Mouse (Mus musculus): ENCODE data around the gene Wdfy3. TPM values are rescaled to one million over a fixed set of nuclear protein-coding genes. Genes with fewer than 3 reads are reported as not detected.

Wdfy3 gene
- polyA plus RNA-seq, 1 experiment from 2014 or later = 15.1 TPM

- H3K9ac ChIP-seq (ENCODE audit: low read length) = no peak overlapping the region
- H3K9me3 ChIP-seq (ENCODE audit: control insufficient read depth, low read length) = no peaks in the 10 kb centered on the region
- no peak overlapping the region for H3K27ac ChIP-seq (replicated peaks in 1 of 2; ENCODE audit: control insufficient read depth in 1 of 2, insufficient read depth in 1 of 2, low read depth in 2 of 2, low read length in 2 of 2)
- no peak overlapping the region for H3K4me3 ChIP-seq (ENCODE audit: control insufficient read depth in 1 of 2, insufficient read depth in 1 of 2, low read depth in 1 of 2, low read length in 2 of 2)
- H3K27me3 ChIP-seq (ENCODE audit: control insufficient read depth, insufficient read depth, low read length) = no peaks in the 10 kb centered on the region
- H3K4me1 ChIP-seq (ENCODE audit: control insufficient read depth in 2 of 2, insufficient read depth in 2 of 2, low read length in 2 of 2) = 0 out of 4 replicates have a peak, but pooled peaks cover 0 to 4% of the 10 kb centered on the region in 2 experiments
- WGBS = 89% methylated on average over 4 of the region's 4 CpGs
- no peak for ATAC-seq (ENCODE audit: insufficient number of reproducible peaks, insufficient read depth, low FRiP score, low read depth)
- H3K36me3 ChIP-seq (ENCODE audit: control insufficient read depth, insufficient read depth, low read length) = peaks cover 64% of the 10 kb centered on the region
- no peak overlapping the region for H3K4me2 ChIP-seq (ENCODE audit: low read length)
Observed at GRCm38 (mm10) chr5:101958941-101959340, 110.8 kb downstream of the Wdfy3 start.

- Histone ChIP-seq H3K27me3 (ENCODE audit: control insufficient read depth, insufficient read depth, low read length) (no peaks in the 10 kb centered on the region), H3K9me3 (ENCODE audit: control insufficient read depth, low read length) (no peaks in the 10 kb centered on the region), H3K4me2 (ENCODE audit: low read length) (no peak overlapping the region), H3K27ac (replicated peaks in 1 of 2; ENCODE audit: control insufficient read depth in 1 of 2, insufficient read depth in 1 of 2, low read depth in 2 of 2, low read length in 2 of 2) (no peak overlapping the region), H3K9ac (ENCODE audit: low read length) (no peak overlapping the region), H3K4me1 (ENCODE audit: control insufficient read depth in 2 of 2, insufficient read depth in 2 of 2, low read length in 2 of 2) (no peaks in the 10 kb centered on the region), H3K36me3 (ENCODE audit: control insufficient read depth, insufficient read depth, low read length) (peaks cover 78% of the 10 kb centered on the region), H3K4me3 (ENCODE audit: control insufficient read depth in 1 of 2, insufficient read depth in 1 of 2, low read depth in 1 of 2, low read length in 2 of 2) (no peak overlapping the region)
- WGBS = 86% methylated on average over 8 of the region's 8 CpGs
- no peak for ATAC-seq (ENCODE audit: insufficient number of reproducible peaks, insufficient read depth, low FRiP score, low read depth)
Observed at GRCm38 (mm10) chr5:101957419-101957818, 112.3 kb downstream of the Wdfy3 start.

DNA sequence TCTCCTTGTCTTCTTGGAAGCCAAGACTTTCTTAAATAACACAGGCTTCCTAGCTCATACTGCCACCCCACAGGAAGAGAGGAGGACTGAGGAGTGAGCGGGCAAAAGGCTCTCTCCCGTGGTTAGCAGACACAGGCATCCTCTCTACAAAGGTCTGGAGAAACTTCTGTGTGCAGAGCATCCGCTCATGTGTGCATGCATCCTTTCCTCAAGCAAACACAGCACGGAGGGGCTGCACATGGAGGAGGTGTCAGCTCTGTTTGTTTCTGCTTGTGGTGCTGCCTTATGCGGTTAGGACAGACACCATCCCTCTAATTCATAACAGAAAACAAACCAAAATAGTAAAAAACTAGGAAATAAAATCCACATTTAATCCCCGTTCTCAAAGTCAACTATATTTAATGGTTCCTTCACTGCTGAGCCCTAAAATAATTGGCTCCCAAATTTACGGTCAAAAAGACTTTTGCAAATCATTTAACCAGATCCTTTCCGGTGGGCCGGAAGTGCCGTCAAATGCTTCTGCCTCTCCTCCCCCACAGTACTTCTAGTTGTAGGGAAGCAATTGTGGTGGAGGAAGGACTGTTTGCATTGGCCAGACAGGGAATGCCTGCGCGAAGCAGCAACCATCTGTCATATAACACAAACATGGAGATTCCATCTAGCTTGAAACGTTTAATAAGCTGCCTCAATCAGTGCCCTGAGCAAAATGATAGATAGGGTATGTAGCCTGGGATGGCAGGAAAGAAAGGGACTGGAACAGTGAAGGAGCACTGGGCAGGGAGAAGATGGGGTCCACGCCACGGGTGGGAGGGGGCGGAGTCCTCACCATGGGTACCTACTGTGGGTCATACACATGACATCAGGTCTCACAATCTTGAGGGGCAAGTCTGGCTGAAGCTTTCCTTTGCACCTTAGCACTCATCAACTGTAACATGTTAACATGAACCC is 115.1 kb downstream of the Wdfy3 start:
- H3K4me2 ChIP-seq (ENCODE audit: low read length) = no peak overlapping the region
- no peak for ATAC-seq (ENCODE audit: insufficient number of reproducible peaks, insufficient read depth, low FRiP score, low read depth)
- H3K27me3 ChIP-seq (ENCODE audit: control insufficient read depth, insufficient read depth, low read length) = no peaks in the 10 kb centered on the region
- H3K27ac ChIP-seq (replicated peaks in 1 of 2; ENCODE audit: control insufficient read depth in 1 of 2, insufficient read depth in 1 of 2, low read depth in 2 of 2, low read length in 2 of 2) = no peak overlapping the region
- H3K9me3 ChIP-seq (ENCODE audit: control insufficient read depth, low read length) = no peaks in the 10 kb centered on the region
- no peaks in the 10 kb centered on the region for H3K4me1 ChIP-seq (ENCODE audit: control insufficient read depth in 2 of 2, insufficient read depth in 2 of 2, low read length in 2 of 2)
- H3K4me3 ChIP-seq (ENCODE audit: control insufficient read depth in 1 of 2, insufficient read depth in 1 of 2, low read depth in 1 of 2, low read length in 2 of 2) = no peak overlapping the region
- no peak overlapping the region for H3K9ac ChIP-seq (ENCODE audit: low read length)
- H3K36me3 ChIP-seq (ENCODE audit: control insufficient read depth, insufficient read depth, low read length) = peaks cover 83% of the 10 kb centered on the region
- 90% methylated on average over 16 of the region's 16 CpGs for WGBS

- no peak overlapping the region for H3K27ac ChIP-seq (replicated peaks in 1 of 2; ENCODE audit: control insufficient read depth in 1 of 2, insufficient read depth in 1 of 2, low read depth in 2 of 2, low read length in 2 of 2)
- no peak overlapping the region for H3K9ac ChIP-seq (ENCODE audit: low read length)
- H3K9me3 ChIP-seq (ENCODE audit: control insufficient read depth, low read length) = no peaks in the 10 kb centered on the region
- peaks cover 89% of the 10 kb centered on the region for H3K36me3 ChIP-seq (ENCODE audit: control insufficient read depth, insufficient read depth, low read length)
- H3K4me1 ChIP-seq (ENCODE audit: control insufficient read depth in 2 of 2, insufficient read depth in 2 of 2, low read length in 2 of 2) = no peaks in the 10 kb centered on the region
- no peak for ATAC-seq (ENCODE audit: insufficient number of reproducible peaks, insufficient read depth, low FRiP score, low read depth)
- H3K4me3 ChIP-seq (ENCODE audit: control insufficient read depth in 1 of 2, insufficient read depth in 1 of 2, low read depth in 1 of 2, low read length in 2 of 2) = no peak overlapping the region
- 81% methylated on average over 1 of the region's 1 CpGs for WGBS
- no peaks in the 10 kb centered on the region for H3K27me3 ChIP-seq (ENCODE audit: control insufficient read depth, insufficient read depth, low read length)
- H3K4me2 ChIP-seq (ENCODE audit: low read length) = no peak overlapping the region
Observed at GRCm38 (mm10) chr5:101951918-101952317, 117.8 kb downstream of the Wdfy3 start.

DNA sequence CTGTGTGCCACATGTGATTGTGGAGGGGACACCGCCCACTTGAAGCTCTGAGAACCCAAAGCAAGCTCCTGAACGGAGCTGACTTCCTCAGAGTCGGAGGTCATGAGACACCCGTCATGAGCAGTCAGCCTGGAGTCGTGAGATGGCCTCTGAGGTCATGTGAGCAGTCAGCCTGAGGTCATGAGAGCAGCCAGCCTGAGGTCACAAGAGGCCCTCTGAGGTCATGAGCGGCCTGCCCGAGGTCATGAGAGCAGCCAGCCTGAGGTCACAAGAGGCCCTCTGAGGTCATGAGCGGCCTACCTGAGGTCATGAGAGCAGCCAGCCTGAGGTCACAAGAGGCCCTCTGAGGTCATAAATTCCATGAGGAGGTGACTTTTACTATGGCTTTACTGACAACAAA is 120.4 kb downstream of the Wdfy3 start:
- no peak overlapping the region for H3K4me3 ChIP-seq (ENCODE audit: control insufficient read depth in 1 of 2, insufficient read depth in 1 of 2, low read depth in 1 of 2, low read length in 2 of 2)
- H3K36me3 ChIP-seq (ENCODE audit: control insufficient read depth, insufficient read depth, low read length) = peaks cover 83% of the 10 kb centered on the region
- no peak overlapping the region for H3K9ac ChIP-seq (ENCODE audit: low read length)
- no peaks in the 10 kb centered on the region for H3K9me3 ChIP-seq (ENCODE audit: control insufficient read depth, low read length)
- WGBS = 83% methylated on average over 8 of the region's 8 CpGs
- no peaks in the 10 kb centered on the region for H3K4me1 ChIP-seq (ENCODE audit: control insufficient read depth in 2 of 2, insufficient read depth in 2 of 2, low read length in 2 of 2)
- H3K27ac ChIP-seq (replicated peaks in 1 of 2; ENCODE audit: control insufficient read depth in 1 of 2, insufficient read depth in 1 of 2, low read depth in 2 of 2, low read length in 2 of 2) = no peak overlapping the region
- no peak overlapping the region for H3K4me2 ChIP-seq (ENCODE audit: low read length)
- H3K27me3 ChIP-seq (ENCODE audit: control insufficient read depth, insufficient read depth, low read length) = no peaks in the 10 kb centered on the region
- no peak for ATAC-seq (ENCODE audit: insufficient number of reproducible peaks, insufficient read depth, low FRiP score, low read depth)

DNA sequence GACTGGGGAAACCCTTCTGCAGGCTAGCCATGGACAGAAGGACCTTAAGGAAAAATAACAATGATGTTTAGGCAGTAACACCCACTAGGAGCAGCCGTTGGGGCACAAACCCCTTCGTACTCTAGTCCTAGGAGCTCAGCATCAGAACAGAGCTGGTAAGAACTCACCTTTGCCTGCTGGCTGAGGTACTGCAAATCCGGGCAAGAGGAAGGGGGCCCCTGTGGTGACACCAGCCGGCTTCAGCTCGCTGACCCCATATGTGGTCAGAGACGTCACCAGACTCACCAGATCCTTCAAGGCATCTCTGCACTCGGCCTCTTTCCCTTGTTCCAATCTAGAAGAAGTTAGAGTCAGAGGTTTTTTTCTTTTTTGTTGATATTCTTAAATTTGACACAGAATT is 121.1 kb downstream of the Wdfy3 start:
- H3K27ac ChIP-seq (replicated peaks in 1 of 2; ENCODE audit: control insufficient read depth in 1 of 2, insufficient read depth in 1 of 2, low read depth in 2 of 2, low read length in 2 of 2) = no peak overlapping the region
- WGBS = 91% methylated on average over 7 of the region's 7 CpGs
- ATAC-seq (ENCODE audit: insufficient number of reproducible peaks, insufficient read depth, low FRiP score, low read depth) = no peak
- H3K4me1 ChIP-seq (ENCODE audit: control insufficient read depth in 2 of 2, insufficient read depth in 2 of 2, low read length in 2 of 2) = no peaks in the 10 kb centered on the region
- H3K36me3 ChIP-seq (ENCODE audit: control insufficient read depth, insufficient read depth, low read length) = peaks cover 83% of the 10 kb centered on the region
- no peaks in the 10 kb centered on the region for H3K27me3 ChIP-seq (ENCODE audit: control insufficient read depth, insufficient read depth, low read length)
- no peaks in the 10 kb centered on the region for H3K9me3 ChIP-seq (ENCODE audit: control insufficient read depth, low read length)
- no peak overlapping the region for H3K4me3 ChIP-seq (ENCODE audit: control insufficient read depth in 1 of 2, insufficient read depth in 1 of 2, low read depth in 1 of 2, low read length in 2 of 2)
- H3K4me2 ChIP-seq (ENCODE audit: low read length) = no peak overlapping the region
- H3K9ac ChIP-seq (ENCODE audit: low read length) = no peak overlapping the region

DNA sequence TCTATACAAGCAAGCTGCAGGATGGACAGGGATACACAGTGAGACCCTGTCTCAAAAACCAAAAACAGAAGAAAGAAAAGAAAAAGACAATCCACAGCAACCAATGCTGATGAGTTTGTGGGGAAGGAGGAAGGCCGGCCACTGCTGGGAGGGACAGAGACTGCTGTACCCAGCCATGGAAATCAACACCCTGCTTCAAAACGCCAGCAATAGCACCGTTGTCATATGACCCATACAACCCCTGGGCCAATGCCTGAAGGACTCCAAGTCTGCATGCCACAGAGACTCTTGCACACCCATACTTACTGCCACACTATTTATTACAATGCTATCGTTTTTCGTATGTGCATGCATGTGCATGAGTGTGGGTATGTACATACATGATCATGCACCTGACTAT is 124.0 kb downstream of the Wdfy3 start:
- Histone ChIP-seq H3K36me3 (ENCODE audit: control insufficient read depth, insufficient read depth, low read length) (peaks cover 89% of the 10 kb centered on the region), H3K27ac (replicated peaks in 1 of 2; ENCODE audit: control insufficient read depth in 1 of 2, insufficient read depth in 1 of 2, low read depth in 2 of 2, low read length in 2 of 2) (no peak overlapping the region), H3K4me2 (ENCODE audit: low read length) (no peak overlapping the region), H3K27me3 (ENCODE audit: control insufficient read depth, insufficient read depth, low read length) (no peaks in the 10 kb centered on the region), H3K9me3 (ENCODE audit: control insufficient read depth, low read length) (no peaks in the 10 kb centered on the region), H3K4me1 (ENCODE audit: control insufficient read depth in 2 of 2, insufficient read depth in 2 of 2, low read length in 2 of 2) (no peaks in the 10 kb centered on the region), H3K4me3 (ENCODE audit: control insufficient read depth in 1 of 2, insufficient read depth in 1 of 2, low read depth in 1 of 2, low read length in 2 of 2) (no peak overlapping the region), H3K9ac (ENCODE audit: low read length) (no peak overlapping the region)
- no peak for ATAC-seq (ENCODE audit: insufficient number of reproducible peaks, insufficient read depth, low FRiP score, low read depth)
- WGBS = 74% methylated on average over 5 of the region's 5 CpGs

Measured in heart, embryonic 14.5 days (tissue).